Mouse (Mus musculus) cerebellum, adult (tissue): ENCODE results near the gene Lta.

ENCODE experiments used
- ATAC-seq: cut with Nextera tagmentation; 2 replicates; pipeline ENCODE4 v1.9.2; 2017; ENCODE audit warnings: mild to moderate bottlenecking, moderate library complexity, mixed read lengths; ENCODE audit not compliant: insufficient number of reproducible peaks, low FRiP score, low TSS enrichment

Gene Lta

DNA sequence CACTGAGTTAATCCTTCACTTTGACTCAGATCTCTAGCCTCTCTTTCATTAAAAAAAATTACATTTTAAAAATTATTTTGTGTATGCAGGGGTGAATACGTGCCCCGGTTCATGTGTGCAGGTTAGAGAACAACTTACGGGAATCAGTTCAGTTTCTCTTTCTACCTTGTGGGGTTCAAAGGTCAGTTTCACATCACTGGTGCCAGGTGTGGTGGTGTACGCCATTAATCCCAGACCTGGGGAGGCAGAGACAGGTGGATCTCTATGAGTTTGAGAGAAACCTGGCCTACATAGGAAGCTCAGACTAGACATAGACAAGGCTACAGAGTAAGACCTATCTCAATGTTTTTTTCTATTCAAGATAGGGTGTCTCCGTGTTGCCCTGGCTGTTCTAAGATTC lies 7.9 kb upstream of the Lta start:
- no peak for ATAC-seq

DNA sequence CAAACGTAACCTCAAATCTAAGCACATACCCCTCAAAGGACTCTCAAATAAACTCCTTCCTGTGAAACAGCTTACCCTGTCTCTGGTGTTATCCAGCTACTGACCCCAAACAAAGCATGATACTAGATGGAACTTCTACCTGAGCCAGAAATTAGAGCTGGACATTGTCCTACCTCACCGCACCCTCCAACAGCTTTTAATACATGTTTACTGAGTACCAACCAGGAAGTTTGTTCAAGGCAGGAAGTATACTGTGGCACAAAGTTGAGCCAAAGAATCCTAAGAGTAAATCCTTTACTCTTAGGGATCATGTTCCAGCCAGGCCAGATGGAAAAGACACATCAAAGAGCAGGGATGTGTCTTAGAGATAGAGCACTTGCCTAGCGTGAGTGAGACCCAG lies 5.4 kb upstream of the Lta start:
- no peak for ATAC-seq

DNA sequence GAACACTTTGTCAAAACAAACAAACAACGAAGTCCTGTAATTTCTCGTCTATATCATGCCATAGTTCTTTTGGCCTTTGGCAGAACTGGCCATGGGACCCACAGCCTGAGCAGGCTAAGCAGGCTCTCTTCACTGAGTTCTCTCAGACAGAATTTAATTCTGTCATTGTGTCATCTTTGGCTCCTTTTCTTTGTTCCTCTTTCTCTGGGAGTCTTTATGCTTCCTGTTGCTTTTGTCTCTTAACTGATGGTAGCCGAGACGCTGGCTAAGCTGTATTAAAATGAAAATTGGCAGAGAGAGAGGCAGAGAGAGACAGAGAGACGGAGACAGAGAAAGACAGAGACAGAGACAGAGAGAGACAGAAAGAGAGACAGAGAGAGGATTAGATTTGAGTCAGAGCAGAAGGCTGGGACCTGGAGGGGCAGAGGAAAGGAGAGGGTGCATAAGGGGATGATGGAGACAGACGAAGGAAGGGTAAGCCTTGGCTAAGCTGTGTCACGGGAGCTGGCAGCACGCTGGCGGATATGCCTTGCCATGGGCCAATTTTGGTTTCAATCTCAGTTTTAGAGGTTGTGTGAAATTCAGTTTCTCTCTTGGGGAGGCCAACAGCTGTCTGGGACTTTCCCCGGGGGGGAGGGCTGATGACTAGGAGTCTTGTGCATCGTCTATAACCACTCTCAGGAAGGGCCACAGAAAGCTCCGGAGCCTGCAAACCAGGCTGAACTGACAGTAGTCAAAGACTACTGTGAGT lies 4.8 kb upstream of the Lta start:
- ATAC-seq = no peak

DNA sequence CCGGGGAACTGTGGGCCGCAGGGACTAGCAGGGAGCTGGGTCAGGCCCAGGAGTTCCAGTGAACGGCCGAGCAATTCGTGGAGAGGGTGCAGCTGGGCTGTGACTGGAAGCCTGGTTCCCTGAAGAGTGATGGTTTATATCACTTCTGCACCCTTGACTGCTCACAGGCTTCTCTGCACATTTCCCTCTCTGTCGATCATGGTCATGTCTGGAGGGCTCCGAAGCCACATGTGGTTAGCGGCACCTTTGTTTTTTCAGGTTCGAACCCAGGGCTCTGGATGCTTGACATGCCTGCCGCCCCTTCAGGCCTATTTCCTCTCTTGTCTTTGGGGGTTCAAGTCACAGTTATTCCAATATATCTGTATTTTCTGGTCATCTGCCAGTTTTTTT lies 224 bp upstream of the Lta start:
- ATAC-seq = no peak

DNA sequence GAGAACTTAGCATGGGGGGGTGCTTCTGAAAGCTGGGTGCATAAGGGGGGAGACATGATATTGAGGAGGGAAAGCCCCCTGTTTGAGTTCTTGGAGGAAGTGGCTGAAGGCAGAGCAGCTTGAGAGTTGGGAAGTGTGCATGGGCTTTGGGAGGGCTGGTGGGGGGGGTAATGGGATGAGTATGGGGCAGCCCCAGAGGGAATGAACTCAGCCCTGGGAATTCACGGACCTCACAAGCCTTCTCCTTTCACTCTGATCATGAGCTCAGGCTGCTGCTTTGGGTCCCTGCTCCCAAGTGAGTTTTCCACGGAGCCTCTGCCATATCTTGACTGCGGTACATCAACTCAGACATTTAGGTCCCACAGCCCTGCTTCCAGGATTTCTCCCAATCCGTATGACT lies 2.7 kb downstream of the Lta start:
- ATAC-seq = no peak

DNA sequence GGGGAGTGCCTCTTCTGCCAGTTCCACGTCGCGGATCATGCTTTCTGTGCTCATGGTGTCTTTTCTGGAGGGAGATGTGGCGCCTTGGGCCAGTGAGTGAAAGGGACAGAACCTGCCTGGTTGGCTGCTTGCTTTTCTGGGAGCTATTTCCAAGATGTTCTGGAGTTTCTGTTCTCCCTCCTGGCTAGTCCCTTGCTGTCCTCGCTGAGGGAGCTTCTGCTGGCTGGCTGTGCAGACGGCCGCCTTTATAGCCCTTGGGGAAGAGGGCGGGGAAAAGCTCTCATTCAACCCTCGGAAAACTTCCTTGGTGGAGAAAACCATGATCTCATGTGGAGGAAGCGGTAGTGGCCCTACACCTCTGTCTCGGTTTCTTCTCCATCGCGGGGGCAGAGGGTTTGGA lies 3.4 kb downstream of the Lta start, which contains the start of gene Tnf:
Gene Tnf, minus strand, starts transcription at position 221 of the 400 bp plus-strand sequence.
- no peak for ATAC-seq

DNA sequence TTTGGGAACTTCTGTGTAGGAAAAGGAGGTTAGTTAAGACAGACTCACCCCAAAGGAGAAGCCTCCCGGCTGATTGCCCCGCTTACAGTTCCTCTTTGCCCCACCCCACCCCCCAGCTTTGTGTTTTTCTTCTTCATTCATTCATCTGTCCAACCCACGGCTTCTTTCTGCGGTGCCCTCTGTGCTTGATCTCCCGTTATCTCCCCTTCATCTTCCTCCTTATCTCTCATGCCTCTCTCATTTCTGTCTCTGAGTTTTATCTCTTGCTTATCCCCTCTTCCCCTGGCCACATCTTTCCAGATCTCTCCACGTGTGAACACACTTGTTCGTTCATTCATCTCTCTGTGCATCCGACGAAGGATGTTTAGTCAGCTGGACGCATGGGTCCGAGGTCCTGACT lies 4.0 kb downstream of the Lta start:
- no peak for ATAC-seq

DNA sequence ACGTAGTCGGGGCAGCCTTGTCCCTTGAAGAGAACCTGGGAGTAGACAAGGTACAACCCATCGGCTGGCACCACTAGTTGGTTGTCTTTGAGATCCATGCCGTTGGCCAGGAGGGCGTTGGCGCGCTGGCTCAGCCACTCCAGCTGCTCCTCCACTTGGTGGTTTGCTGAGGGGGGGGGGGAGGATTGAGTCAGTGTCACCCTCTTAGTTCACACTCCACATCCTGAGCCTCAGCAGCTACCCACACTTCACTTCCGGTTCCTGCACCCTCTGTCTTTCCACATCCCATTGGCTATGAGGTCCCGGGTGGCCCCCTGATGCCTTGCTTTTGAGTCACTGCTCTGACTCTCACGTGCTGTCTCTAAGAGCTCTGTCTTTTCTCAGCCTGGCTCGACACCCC lies 4.8 kb downstream of the Lta start:
- ATAC-seq = no peak

DNA sequence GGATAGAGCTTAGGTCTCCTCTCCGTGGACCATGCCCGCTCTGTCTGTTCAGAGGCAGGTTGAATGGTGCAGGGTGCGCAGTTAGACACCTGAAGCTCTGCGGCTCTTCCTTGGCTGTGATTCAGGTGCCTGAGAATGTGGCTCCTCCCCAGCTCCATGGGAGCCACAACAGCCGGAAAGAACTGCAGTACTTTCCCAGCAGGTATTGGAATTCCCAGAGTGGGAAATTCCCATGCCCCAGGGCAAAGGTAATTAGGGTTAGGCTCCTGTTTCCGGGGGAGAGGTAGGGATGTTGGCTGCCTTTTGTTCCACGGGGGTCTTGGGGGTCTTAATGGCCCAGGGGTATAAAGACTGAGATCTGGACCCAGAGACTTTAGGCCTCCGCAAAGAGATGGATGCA lies 6.2 kb downstream of the Lta start:
- no peak for ATAC-seq

DNA sequence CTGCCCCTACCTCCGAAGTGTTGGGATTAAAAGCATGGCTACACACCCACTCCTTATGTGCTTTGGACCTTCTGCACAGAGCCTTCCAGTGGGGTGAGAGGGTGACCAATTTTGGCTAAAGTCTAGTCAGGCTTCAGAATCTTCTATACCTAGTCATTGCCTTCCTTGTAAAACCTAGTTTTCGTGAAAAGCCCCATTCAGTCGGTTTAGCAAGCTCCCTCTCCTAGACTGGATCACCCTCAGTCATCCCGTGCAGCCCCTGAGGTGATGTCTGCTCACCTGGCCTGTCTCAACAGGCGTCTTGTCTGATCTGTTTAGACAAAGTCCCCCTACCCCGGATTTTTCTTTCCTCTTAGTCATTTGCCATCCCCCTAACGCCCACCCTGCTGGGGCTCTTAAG lies 7.1 kb downstream of the Lta start:
- ATAC-seq = no peak

DNA sequence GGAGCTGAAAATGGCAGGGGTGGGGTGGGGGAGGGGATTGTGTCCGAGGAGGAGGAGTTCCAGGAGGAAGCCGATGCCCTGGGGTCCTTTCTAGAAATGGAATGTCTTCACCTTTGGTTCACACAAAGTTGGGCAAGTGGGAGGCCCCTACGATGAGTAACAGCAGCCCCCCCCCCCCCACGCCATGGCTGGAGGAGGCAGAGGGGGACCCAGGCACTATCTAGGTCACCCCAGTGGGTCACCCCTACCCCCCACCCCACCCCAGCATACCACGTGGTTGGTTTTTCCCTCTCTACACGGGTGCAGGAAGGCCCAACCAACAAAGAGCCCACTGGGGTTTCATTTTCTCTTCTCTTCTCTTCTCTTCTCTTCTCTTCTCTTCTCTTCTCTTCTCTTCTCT lies 8.0 kb downstream of the Lta start:
- no peak for ATAC-seq

DNA sequence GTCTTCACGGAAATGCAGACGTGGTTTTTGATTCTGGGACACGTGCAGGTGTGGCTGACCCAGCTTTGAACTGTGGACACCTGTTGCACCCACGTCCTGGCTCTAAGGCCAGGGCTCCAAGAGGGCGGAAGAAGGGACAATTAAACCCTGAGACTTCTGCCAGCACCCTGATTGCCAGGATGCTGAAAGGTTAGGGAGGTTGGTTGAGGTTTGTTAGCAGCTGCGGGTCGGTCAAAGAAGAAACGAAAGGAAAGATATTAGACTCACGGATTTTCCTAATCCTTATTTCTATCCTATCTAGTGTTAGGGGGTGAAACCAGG lies 8.9 kb downstream of the Lta start:
- ATAC-seq = no peak

DNA sequence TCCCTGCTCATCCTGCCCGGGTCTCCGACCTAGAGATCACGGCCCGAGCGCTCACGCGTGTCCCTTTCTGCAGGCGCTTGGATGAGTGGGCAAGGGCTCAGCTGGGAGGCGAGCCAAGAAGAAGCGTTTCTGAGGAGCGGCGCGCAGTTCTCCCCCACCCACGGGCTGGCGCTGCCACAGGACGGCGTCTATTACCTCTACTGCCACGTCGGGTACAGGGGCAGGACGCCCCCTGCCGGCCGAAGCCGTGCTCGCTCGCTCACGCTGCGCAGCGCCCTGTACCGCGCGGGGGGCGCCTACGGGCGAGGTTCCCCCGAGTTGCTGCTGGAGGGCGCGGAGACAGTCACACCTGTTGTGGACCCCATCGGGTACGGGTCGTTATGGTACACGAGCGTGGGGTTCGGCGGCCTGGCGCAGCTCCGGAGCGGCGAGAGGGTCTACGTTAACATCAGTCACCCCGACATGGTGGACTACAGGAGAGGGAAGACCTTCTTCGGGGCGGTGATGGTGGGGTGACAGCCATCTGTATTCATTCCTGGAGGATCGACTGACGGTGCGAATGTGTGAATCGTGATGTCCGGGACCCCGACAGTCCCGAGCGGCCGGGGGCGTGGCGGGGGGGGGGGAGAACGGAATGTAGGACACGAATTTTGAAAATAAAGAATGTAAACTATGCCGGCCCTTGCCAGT lies 9.4 kb downstream of the Lta start:
- ATAC-seq = no peak

DNA sequence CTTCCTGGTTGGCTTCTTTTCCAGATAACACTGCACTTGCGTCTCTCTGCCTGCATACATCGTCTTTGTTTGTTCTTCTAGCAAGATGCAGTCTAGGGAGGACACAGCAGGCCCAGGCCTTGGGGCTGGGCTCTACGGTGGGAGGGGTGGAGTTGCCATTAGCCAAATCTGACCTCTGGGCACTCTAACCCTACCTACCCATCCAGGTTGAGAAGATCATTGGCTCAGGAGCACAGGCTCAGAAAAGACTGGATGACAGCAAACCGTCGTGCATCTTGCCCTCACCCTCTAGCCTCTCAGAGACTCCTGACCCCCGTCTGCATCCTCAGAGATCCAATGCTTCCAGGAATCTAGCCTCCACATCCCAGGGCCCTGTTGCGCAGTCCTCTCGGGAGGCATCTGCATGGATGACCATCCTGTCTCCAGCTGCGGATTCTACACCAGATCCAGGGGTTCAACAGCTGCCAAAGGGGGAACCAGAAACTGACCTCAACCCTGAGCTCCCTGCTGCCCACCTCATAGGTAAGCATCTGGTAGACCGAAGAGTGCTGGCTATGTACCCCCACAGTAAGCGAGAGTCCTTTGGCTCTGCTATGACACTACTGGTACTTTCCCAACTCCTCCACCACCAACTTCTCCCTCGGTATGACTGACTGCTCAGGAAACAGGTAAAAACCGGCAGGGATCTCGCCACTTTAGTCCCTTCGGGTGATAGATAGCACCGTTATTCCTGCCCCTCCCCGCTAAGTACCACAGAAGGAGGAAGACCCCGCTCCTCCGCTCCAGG lies 10.1 kb downstream of the Lta start:
- no peak for ATAC-seq

DNA sequence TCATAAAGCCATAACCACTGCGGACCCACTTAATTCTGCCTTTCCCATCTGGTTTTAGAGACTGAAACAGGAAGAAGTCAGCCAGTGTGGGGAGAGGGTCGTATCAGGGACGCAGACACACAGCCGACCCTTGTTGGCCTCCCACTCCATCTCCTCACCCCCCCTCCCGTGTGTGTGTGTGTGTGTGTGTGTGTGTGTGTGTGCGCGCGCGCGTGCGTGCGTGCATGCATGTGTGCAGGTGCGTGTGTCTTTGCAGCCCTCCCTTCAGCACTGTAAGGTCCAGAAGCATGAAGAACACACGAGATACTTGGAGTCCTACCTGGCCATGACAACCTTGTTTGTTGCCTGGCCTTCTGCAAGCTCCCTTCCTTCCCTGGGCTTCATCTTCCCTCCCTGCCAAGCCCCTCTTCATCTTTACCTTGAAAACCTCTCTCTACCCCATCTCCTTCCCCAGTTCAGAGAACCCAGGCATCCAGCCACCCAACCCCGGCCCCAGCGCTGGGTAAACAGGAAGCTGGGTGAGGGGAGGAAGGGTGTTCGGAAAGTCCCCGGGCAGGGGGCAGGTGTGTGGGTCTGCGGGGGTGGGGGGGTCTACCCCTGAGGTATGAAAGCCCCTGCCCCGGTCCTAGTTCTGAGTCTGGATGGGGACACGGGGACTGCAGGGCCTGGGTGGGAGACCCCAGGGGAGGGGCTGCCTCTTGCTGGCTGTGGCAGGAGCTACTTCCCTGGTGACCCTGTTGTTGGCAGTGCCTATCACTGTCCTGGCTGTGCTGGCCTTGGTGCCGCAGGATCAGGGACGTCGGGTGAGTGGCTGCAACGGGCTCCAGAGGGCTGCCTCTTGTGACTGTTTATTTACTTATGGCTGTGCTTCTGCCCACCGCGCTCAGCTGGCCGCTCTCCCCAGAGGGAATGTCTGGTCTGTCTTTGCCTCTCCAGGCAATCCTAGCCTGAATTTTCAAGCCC lies 11.0 kb downstream of the Lta start, which contains the start of gene Ltb:
Gene Ltb, plus strand, starts transcription at position 559 of the 963 bp plus-strand sequence.
- ATAC-seq = no peak

DNA sequence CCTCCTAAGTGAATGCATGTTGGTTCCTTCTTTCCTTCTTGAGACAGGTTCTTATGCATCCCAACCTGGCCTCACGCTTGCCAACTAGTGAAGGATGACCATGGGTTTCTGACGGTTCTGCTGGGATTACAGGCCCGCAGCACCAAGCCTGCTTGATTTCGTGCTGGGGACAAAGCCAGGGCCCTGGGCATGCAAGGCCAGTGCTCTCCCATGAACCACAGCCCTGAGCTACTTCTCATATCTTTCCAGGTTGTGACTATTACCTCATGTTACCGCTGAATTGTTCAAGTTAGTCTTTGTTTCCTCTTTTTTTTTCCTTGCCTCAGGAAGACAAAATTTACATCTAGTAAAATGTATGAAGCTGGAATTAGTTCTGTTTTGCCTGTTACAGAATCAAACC lies 12.2 kb downstream of the Lta start:
- ATAC-seq = no peak

DNA sequence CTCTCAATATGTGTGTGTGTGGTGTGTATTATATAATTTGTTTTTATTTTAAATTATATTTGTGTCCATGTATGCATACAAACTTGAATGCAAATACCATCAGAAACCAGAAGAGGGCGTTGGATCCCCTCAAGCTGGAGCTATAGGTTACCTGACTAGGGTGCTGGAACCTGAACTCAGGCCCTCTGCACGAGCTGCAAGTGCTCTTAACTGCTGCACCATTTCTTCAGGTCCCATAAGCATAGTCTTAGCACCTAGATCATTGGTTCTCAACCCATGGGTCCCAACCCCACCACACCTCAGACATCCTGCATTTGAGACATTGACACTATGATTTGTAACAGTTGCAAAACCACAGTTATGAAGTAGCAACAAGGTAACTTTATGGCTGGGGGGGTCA lies 13.4 kb downstream of the Lta start:
- ATAC-seq = no peak

DNA sequence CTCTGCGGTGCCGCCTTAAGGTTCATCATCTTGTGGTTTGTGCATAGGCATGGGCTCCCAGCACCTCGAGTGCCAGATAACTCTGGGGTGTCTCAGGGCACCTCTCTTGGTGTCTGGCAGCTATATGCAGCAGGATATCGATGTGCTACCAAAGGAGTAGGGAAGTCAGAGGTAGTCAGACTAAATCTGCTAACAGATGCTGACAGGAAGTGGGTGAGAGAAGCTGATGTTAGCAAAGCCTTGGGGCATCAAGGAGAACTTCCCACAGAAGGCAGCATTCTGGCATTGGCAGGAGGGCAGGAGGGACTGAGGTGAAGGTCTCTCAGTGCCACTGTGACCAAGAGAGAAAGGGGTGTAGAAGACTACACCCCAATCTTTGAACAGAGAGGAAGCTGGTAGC lies 15.1 kb downstream of the Lta start:
- ATAC-seq = no peak

DNA sequence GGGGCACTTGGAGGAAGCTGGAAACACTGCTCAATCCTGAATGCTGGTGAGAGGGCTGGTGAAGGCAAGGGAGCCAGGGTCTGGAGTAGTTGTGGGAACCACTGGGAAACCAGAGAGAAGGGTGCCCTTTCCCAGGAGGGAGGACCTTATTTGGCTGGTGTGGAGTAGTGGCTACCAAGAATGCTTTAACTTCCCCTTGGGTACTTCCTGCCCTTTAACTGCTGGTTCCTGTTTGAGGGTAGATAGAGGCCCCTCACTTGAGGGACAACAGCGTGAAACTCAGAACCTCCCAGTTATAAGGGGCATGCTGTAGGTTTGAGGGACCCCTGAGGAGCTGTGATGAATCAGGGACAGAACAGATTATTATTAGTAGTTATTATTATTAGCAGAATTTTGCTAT lies 16.0 kb downstream of the Lta start:
- ATAC-seq = no peak

DNA sequence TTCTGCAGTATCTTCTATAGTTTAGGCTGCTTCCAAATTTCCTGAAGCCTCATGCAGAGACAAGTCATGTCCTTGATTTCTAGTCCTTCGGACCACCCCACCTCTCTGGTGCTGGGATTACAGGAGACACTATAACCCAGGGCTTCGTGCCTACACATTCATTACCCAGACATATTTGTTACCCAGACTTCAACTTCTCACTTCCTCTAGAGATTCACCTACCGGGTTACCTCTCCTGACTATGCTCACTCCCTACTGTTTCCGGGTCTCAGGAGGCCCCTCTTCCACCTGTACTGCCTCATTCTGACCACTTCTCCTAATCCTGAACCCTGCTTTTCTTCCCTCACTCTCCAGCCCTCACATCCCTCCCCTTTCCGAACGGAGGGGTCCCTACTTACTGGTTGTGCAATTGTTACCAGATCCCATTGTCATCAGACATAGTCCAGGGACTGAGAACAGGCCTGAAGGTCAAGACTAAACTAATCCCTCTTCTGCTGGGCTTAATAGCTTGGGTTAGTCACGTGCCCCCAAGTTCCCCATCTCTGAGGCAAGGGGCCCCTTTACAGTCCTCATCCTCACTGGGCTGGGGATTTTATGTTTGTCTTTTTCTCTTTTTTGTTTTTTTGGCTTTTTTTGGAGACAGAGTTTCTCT lies 17.1 kb downstream of the Lta start, which contains the start of gene Lst1:
Gene Lst1, minus strand, starts transcription at position 481 of the 652 bp plus-strand sequence.
- no peak for ATAC-seq
